Mouse (Mus musculus) stomach, postnatal 0 days (tissue): Measurements from ENCODE around the gene Pakap.

Experiments
- CTCF ChIP-seq: IDR thresholded peaks from 2 replicates; pipeline ENCODE4 v1.5.1; 2016; ENCODE audit warnings: antibody characterized with exemption, low read depth, mild to moderate bottlenecking, moderate library complexity
- EP300 ChIP-seq: optimal IDR thresholded peaks from 2 replicates; pipeline ENCODE3; 2016; ENCODE audit warnings: antibody characterized with exemption

DNA sequence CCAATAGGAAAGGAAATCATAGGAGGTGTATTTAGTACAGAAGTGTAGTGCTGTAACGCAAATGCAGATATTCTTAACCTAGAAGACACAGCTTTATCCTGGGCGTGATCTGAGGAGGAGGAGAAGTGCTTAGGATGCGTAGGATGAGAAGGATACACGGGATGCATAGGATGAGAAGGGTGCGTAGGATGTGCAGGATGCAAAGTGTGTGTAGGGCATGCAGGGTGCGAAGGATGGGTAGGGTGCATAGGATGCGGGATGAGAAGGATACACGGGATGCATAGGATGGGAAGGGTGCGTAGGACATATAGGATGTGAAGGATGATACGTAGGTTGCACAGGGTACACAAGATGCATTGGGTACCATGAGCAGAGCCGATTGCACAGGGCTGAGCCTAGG is 129.0 kb downstream of the Pakap start:
- TF ChIP-seq CTCF (no peak), EP300 (no peak)
